Mouse (Mus musculus) T-helper 17 cell (primary cell): Measurements from ENCODE around the gene Kitl.

Source experiments
- in situ Hi-C, 2 experiments: fragments of 300-600 bp; cut with MboI, MseI; formaldehyde crosslinking; loops; 1 replicate in 1 of 2; 2 replicates in 1 of 2; pipeline ENCODE4 v1.15.1; 2025; ENCODE audit warnings: high pct_unique_total_duplicates in 2 of 2

The Kitl gene

DNA sequence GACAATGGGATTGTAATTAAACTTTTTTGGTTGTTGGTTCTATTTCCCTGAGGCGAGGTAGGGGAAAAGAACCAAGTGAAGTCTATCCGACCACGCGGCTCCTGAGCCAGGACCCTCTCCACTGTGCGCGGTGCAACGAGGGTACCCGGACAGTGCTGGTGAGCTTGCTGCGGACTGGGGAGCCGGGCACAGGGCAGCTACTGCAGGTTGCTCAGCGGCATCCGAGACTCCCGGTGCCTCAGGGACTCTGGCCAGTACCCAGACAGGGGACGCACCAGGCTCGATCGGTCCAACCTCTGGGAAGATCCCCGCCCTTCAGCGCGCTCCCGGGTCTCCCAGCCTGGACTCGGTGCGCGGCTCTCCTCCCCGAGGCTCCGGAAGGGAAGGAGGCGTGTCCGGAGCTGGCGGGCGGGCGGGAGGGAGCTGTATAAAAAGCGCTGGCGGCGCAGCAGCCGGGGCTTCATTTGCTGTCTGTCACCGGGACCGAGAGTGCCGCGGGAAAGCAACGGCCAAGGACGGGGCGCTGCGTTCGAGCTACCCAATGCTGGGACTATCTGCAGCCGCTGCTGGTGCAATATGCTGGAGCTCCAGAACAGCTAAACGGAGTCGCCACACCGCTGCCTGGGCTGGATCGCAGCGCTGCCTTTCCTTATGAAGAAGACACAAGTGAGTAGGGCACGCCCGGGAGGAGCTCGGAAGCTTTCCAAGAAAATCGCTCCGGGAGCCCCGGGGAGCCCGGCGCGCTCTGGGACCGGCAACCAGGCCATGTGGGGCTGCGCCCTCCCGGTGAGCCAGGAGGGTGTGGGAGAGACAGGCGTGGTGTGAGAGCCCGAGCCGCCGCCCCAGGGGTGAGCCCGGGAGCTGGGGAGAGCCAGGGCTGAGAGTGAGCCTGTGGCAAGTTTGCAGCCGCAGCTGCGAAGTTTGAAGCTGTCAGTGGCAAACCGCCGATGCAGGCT is at the start of gene Kitl:
Kitl (plus strand) TSS at position 261 of the 956 bp plus-strand sequence.
- in situ Hi-C loops = no loop called here

DNA sequence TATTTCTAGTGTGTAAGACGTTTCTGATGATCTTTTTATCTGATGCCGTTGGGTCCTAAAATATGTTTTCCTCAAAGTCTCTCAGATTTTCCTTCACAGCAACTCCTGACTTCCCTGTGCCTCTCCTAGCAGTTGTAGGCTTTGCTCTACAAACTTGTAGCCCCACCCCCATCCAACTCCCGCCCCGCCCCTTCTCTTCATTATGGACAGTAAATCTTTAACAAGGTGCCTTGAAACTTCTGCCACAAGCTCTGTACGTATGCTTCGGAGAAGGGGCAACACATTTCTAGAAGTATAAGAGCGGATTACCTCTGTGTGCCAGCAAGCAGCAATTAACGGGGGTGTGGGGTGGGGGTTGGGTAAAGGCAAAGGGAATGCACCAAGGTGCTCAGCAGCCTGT is 42.6 kb upstream of the Kitl start:
- in situ Hi-C loops = no loop called here

DNA sequence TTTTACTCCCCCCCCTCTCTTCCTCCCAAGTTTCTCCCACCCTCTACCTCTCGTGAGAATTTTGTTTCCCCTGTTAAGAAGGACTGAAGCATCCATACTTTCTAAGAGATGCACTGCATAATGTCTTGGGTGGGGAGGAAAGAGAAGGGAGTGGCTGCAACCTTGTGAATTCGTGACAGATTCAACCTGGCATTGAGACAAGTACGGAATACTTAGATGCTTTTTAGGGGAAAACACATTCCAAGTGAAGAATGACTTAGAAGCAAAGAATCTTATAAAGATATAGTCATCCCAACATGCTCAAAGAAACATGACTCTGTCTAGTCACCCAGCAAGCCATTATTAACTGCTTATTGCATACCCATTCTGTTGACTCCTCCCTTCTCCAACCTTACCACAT is 35.3 kb upstream of the Kitl start:
- in situ Hi-C loops = no loop called here

DNA sequence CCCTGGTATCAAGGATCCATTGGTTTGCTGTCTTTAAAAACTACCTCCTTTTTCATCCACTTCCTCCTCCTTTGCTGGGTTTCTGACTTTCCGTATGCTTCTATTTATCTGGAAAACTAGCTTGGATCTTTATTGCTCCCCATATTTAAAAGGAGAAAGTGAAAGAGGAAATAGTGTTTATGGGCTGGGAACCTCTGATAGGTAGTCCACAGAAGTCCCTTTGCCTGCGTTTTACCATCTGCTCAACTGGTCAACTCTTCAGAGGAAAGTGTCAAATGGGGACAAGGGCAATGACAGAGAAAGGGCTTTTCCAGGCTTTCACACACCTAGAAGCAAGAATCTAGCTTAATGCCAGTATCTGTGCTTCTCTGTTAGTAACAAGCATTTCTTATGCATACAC is 34.5 kb upstream of the Kitl start:
- in situ Hi-C loops = no loop called here

DNA sequence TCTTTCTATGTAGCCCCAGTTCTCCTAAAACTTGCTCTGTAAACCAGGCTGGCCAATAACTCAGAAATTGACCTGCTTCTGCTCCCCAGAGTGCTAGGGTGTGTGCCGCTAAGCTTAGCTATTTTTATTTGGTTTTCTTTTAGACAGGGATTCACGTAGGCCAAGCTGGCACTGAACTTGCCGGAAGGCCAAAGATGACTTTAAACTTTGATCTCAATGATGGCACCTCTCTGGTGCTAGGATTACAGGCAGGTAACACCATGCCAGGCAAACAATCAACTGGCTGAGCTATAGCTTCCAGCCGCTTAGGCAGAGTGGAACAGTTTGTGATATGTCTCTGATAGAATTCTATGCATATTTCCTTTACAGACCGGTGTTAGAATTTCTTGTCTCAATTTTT is 33.5 kb upstream of the Kitl start:
- in situ Hi-C loops = no loop called here

DNA sequence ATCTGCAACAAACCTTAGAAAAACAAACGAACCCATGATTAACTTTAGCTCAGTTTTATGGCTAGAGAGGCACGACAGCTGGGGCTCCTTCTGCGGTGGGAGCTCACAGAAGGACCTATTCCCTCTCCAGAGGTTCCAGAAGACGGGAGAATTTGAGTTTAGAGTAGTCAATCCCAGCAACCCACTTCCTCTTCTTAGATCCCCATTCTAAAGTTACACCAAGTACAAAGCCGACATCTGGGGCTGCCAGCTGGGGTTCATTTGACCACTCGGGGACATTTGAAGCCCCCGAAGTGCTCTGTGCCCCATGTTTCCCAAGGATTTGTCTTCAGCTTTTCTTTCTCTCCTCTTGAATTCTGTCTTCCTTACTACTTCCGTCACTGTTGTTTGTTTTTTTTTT is 28.7 kb upstream of the Kitl start:
- in situ Hi-C loops = no loop called here

DNA sequence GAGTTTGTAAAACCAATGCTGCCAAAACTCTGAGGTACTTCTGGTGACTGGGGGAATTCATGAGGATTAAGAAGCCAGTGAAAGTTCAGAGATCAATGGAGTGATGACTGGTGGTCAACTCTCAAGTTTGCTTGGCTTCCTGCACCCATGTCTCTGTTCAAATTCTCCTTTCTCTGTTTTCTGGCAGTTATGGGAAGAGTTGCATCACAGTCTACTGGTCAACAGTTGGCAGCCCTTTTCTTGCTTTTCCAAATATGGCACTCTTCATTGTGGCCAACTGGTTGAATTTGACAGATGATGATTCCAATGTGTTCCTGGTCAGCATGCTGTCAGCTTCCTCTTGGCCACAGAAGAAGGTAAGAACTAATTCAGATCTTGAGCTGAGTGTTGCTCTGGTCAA is 25.7 kb upstream of the Kitl start:
- in situ Hi-C loops = no loop called here

DNA sequence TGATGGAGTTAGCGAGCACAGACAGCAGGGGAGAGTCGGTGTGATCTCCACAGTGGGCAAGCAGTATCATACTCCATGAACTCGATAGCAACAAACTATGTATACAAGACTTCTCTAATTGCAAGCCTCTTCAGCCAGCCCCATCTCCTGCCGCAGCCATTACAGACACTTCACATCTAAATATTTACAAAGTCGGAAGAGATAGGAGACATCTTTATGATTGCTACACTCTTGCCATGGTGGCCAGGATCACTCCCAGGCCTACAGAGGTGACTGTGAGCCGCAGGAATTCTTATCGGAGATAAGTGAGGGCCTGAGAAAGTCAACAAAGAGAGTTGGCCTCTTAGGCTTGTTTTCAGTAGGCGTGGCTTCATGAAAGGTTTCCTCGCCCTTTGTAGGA is 23.3 kb upstream of the Kitl start:
- in situ Hi-C loops = no loop called here

DNA sequence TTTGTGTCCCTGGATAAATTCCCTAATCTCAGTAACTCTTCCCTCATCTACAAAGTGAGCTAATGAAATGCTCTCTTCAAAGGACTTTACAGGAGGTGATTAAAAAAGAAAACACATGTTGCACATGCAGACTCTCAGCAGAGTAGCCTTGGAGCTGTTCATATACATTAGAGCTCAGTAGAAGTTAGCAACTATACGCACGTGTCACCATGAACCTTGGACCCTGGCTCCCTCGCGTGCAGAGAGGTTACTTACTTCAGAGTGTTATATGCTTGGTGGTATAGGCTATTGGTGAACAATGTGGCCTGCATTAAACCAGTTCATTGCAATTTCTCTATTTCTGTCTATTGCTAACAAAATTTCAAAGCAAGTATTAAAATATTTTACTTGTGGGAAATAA is 14.0 kb upstream of the Kitl start:
- in situ Hi-C loops = loop anchor here in 1 of 2 experiments (10.0 kb wide), 1 partner anchor 1263 kb away; no protein-coding TSS in a partner anchor

DNA sequence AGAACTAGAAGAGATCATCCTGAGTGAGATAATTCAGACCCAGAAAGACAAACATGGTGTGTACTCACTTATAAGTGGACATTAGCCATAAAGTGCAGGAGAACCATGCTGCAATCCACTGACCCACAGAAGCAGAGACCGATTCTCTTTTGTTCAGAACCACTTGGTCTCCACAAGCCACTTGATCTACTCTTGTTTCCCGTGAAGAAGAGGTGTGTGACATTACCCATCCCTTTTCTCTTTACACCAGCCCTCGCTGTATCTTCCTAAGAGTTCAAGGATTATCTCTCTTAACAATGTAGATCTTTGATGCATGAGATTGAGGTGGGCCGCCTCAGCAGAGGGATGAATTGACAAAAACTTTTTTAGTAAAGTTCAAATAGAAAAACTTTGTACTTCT is 11.6 kb upstream of the Kitl start:
- in situ Hi-C loops = loop anchor here in 1 of 2 experiments (10.0 kb wide), 1 partner anchor 1261 kb away; no protein-coding TSS in a partner anchor

DNA sequence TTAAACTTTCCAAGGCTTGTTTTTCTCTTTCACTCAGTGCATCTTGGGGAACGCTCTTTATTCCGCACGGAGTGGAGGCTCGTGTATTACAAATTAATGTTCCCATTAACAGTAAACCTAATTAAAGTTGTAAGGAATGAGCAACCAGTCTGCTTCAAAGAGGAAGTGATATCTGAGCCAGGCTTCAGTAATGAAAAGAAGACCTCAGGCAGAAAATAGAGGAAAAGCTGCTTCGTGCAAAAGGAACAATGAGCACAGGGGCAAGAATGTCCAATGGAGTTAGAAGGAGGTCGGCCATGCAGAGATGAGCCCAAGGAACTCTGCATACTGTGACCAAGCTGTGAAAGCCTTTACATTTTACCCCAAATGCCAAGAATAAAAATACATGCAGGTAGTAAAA is 5.7 kb upstream of the Kitl start:
- in situ Hi-C loops = loop anchor here in 1 of 2 experiments (10.0 kb wide), 1 partner anchor 1255 kb away; no protein-coding TSS in a partner anchor

DNA sequence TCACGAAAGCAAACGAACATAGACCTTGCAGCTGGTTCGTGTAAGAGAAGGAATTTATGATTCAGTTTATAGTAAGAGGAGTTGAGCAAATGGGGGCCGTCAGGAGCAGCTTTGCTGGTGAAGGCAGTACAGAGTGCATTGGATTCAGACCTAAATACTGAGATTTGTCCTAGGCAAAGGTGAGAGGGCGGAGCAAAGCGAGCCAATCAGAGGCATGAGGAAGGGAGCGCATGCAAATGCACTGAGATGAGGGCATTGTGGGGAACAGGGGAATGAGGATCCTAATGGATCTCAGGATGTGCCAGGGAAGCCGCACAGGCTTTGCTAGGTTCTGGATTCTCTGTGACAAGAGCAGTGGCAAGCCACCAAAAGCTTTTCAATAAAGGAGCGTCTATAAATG is 5.1 kb upstream of the Kitl start:
- in situ Hi-C loops = no loop called here

DNA sequence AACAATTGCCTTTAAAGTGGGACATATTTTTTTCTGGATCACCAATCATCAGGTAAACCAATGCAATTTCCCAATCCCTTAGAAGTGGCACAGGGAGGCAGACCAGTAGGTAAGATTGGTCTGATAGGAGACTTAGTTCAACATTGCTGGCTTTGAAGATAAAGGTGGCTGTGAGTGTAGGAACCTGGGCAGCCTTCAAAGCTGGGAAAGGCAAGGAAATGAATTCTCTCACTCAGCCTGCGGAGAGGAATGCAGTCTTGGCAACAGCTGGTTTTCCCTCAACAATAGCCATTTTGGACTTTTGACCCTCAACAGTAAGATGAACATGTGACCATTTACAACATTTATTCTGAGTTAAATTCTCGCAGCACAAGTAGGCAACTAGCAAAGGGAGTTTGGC is 1.3 kb upstream of the Kitl start:
- in situ Hi-C loops = no loop called here

DNA sequence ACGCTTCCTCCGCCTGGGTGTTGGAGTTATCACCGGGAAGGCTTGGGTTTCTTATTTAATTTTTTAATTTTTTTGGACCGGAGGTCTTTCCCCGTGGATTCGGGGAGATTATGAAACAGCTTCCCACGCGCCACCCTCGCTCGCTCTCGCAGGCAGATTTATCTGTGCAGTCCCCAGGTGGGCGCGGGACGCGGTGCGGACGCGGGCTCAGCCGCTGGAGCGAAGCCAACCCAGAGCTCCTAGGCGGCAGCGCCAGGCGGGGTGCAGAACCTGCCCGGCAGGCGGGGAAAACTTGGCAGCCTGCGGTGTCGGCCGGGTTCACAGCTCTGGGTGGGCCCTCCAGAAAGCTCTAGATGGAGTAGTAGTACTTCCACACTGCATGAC is 888 bp downstream of the Kitl start:
- in situ Hi-C loops = no loop called here

DNA sequence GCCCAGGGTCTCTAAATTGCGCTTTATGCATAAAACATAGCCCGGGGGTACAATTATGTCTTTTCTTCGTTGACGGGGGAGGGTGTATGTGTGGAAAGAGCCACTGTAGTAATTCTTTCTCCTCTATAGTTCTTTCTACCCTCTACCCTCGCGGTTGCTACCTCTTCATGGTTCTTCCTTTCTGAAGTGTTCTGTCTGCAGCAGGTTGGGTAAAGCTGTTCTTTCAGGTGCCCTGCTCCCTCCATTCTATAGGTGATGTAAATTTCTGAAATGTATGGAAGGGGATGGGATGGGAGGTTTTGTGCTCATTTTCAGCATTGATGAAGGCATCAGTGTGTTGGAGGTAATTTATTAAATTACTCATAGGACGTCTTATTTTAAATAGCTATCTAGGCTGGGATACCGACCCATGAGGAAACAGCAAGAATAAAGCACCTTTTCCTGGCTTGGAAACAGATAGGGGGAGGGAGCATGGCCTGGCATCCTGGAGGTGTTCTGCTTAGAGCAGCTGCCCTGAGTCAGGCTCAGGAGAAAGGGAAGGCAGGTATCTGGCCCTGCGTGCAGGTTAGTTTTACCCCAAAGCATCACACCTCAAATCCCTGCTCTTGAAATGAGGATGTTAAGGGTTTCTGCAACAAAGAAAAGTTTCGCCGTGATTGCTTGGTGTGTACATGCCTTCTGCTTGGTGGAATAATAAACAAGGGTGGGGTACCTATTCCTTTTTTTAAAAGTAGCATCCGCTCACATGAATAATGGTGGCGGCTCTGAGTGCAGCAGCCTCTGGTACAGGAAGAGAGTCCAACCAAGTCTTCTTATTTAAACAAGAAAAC is 1.7 kb downstream of the Kitl start:
- in situ Hi-C loops = no loop called here

DNA sequence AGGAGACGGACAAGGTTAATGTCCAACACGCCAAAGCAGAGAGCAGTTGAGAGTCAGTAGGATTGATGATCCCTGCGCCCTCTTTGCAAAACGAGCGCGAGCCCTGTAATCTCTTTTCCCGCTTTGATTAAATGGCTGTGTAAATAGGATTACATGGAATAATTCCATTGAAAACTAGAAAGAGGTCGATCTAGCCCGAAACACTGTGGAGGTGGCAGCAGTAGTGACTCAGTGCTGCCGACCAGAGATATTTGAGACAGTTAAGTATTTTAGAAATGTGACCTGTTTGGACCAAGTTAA is 2.3 kb downstream of the Kitl start:
- in situ Hi-C loops = no loop called here

DNA sequence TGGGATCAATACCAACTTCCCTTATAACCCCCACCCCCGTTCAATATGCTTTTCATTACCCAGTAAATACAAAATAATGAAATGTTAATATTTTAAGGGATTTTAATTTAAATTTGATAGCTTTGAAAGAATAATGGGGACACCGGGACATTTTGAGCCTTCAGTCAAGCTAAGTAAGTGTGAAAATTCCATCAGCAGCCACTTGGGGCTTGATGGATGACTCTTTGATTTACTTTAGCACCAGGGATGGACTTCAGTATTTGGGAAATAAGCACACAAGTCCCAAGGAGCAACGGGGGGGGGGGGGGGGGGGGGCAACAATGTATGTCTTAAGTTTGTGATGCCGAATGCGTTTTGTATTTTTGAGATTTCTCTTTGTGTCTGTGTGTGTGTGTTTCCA is 3.1 kb downstream of the Kitl start:
- in situ Hi-C loops = no loop called here

DNA sequence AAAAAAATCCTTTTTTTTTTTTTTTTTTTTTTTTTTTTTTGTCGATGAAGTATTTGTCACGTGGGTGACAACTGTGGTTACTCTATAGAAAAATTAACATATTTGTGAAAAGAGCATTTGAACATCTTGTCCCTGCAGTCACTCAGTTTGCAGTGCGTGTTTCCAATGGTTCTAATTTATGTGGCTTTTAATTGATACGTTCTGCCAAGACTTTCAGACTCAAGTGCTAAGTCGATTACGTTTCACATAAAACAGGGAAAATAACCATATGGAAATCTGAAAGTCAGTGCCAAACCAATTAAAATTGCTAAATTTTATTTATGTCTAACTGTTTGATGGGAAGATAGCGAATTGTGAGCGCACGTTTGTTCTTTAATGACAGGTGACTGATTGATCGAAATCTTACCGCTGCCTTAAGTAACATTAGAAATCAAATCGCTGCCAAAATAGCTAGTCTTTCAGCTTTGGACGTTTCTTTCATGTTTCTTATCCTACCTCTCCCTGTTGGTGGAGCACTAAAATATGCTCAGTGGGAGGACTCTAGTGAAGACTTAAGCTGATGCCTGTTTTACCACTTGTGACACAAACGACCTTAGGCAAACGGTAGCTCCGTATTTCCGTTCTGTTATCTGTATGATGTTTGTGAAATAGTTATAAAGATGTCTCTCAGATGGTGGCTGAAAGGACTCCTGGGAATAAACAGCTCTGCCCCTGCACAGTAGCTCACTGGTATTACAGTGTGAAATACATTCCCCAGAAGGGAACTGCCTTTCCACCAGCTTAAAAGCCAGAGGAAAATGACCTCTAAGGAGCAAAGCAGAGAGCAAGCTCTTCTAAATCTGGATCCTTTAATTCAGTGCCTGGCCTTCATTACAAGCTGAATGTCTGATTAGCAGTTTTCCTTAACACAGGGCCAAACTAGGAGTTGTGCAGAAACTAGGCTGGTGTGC is 4.1 kb downstream of the Kitl start:
- in situ Hi-C loops = no loop called here

DNA sequence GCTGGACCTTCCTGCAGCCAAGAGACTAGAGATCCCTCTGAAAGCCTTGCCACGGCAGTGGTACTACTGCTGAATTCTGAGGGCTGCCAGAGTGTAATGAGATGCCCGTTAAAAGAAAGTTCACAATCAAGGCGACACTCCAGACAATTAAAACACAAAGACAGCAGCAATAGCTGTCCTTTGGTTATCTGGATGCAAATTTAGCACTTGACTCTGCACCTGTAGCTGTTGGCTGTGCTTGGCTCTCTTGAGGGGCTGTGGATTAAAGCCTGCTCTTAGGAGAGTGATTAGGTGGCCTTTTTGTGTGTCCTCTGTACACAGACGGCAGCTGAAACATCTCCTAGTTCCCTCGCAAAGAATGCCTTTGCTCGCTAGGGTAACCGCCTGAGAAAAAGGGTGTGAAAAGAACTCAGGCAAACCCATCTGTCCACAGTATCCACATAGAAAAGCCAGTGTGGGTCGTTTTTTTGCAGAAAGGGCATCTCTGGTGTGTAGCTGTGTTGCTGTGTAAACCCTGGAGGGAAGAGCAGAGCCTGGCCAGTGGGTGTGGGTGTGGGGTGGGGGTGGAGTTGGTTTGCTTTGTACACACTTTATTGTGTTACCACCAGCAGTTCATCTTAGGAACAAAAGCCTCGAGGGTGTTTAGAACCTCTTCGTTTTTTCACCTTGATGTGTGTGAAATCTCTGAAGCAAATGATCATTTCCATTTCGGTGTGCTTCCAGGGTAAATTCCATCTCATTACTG is 6.8 kb downstream of the Kitl start:
- in situ Hi-C loops = no loop called here

DNA sequence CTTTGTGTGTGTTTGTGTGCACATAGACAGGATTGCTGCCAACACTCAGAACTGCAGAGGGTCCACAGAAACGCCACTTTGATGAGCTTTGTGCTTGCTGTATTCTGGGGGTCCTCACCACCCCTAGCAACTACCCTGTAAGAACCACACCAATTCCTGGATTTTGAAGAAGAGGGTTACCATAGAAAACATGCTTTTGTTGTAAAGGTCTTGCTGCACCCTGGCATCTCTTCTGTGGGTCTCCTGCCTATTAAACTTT is 7.3 kb downstream of the Kitl start:
- in situ Hi-C loops = no loop called here

DNA sequence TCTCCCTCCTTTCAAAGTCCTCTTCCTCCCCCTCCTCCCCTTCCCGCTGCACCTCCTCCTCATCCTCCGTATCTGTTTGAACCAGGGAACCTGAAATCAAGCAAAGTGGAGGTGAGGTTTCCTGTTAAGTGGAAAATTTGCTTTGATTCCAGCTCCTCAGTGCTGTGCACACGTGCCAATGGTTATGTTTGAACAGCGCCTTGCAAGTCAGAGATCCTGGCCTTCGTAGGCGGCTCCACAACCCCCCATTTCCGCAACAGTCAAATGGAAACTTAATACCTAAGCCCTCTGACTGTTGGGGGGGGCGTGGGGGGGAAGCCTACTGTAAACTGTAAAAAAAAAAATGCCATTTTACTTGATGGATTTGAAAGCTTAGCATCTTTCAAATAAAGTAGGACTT is 10.2 kb downstream of the Kitl start:
- in situ Hi-C loops = no loop called here
